Mouse (Mus musculus) erythroblast, adult 5-6 weeks (primary cell): ENCODE data around the gene Calhm2. TPM values are rescaled to one million over a fixed set of nuclear protein-coding genes. Genes with fewer than 3 reads are reported as not detected.
"Not testable (repeated sequence)": the region's sequence is repeated elsewhere in the genome, so short reads cannot be mapped to it uniquely, and the experiment has no call there.

Experiments
- ATAC-seq: replicated peaks from 2 replicates; pipeline ENCODE4 v1.8.0; 2016; ENCODE audit warnings: moderate number of reproducible peaks, mild to moderate bottlenecking, moderate TSS enrichment, inconsistent platforms; ENCODE audit not compliant: poor library complexity, low FRiP score, severe bottlenecking
- total RNA-seq, 2 experiments: library from RNA; stranded (forward) in 1 of 2; stranded (reverse) in 1 of 2; fragments of 150-400 nt in 1 of 2; fragments of 200-764, 138-1000 nt in 1 of 2; gene quantifications; 2 replicates each; pipeline versions ENCODE4 v1.2.3 to v1.2.4; 2015 to 2017; ENCODE audit warnings: low replicate concordance in 2 of 2

Calhm2 gene
- total RNA-seq, 2 experiments from 2014 or later = 3.5 to 4.0 TPM

GRCm38 (mm10) chr19:47153767-47154166, 15.7 kb upstream of the Calhm2 start:
- ATAC-seq = no peak

- ATAC-seq = no peak
These were observed 13.9 kb upstream of the Calhm2 start for GRCm38 (mm10) chr19:47152062-47152369.

- no peak for ATAC-seq
These were observed 13.4 kb upstream of the Calhm2 start for GRCm38 (mm10) chr19:47151332-47152061.

- no peak for ATAC-seq
These were observed 11.8 kb upstream of the Calhm2 start for GRCm38 (mm10) chr19:47149854-47150253.

GRCm38 (mm10) chr19:47148267-47148847, 10.3 kb upstream of the Calhm2 start:
- ATAC-seq = no peak

GRCm38 (mm10) chr19:47144154-47144553, 6.1 kb upstream of the Calhm2 start, which contains the start of gene Calhm1:
Calhm1 (minus strand) TSS chr19:47144254.
- ATAC-seq = no peak

GRCm38 (mm10) chr19:47142438-47142837, 4.3 kb upstream of the Calhm2 start:
- ATAC-seq = no peak

GRCm38 (mm10) chr19:47139611-47140010, 1.5 kb upstream of the Calhm2 start:
- not testable (repeated sequence) for ATAC-seq

- ATAC-seq = no peak
These were observed 978 bp downstream of the Calhm2 start for GRCm38 (mm10) chr19:47137051-47137581.

- no peak for ATAC-seq
These were observed 1.9 kb downstream of the Calhm2 start for GRCm38 (mm10) chr19:47136170-47136569.

GRCm38 (mm10) chr19:47135568-47135967, 2.5 kb downstream of the Calhm2 start:
- no peak for ATAC-seq

GRCm38 (mm10) chr19:47133161-47133560, 4.9 kb downstream of the Calhm2 start:
- no peak for ATAC-seq

- ATAC-seq = no peak
These were observed 7.5 kb downstream of the Calhm2 start for GRCm38 (mm10) chr19:47130551-47131125.

- no peak for ATAC-seq
These were observed 9.3 kb downstream of the Calhm2 start for GRCm38 (mm10) chr19:47128835-47129234.

- ATAC-seq = no peak
These were observed 9.9 kb downstream of the Calhm2 start for GRCm38 (mm10) chr19:47128164-47128563.

GRCm38 (mm10) chr19:47122802-47123201, 15.3 kb downstream of the Calhm2 start:
- peak; percentile 54; the same call in 1 of the 2 replicates for ATAC-seq

- ATAC-seq = peak; percentile 76
These were observed 17.0 kb downstream of the Calhm2 start for GRCm38 (mm10) chr19:47121054-47121453.

- ATAC-seq = no peak
These were observed 19.5 kb downstream of the Calhm2 start for GRCm38 (mm10) chr19:47118634-47119033.

GRCm38 (mm10) chr19:47104641-47105271, 33.3 kb downstream of the Calhm2 start:
- no peak for ATAC-seq

- peak; percentile 87 for ATAC-seq
These were observed 37.0 kb downstream of the Calhm2 start for GRCm38 (mm10) chr19:47101080-47101479.
